Mouse (Mus musculus) spleen, adult 2 months (tissue): ENCODE results near the gene Prx. TPM values are rescaled to one million over a fixed set of nuclear protein-coding genes. Genes with fewer than 3 reads are reported as not detected.
A peak's percentile ranks its signal among the peaks of the same experiment; 100 is the strongest.

Experiments used
- DNase-seq, 2 experiments: peaks; one replicate each; pipeline versions ENCODE4 v3.0.0 to v3.0.0-alpha.2; 2012 to 2021; ENCODE audit warnings: low spot score in 2 of 2, low read depth in 1 of 2
- H3K27ac ChIP-seq: fragments of 200-500 bp; 2 replicates; pipeline ENCODE4 v1.5.1; 2012; ENCODE audit warnings: low read length, inconsistent platforms; ENCODE audit not compliant: insufficient read depth
- H3K27me3 ChIP-seq: fragments of 200-500 bp; 2 replicates; pipeline ENCODE4 v1.6.1; 2012; ENCODE audit warnings: mild to moderate bottlenecking, moderate library complexity, low read length, inconsistent platforms; ENCODE audit not compliant: control insufficient read depth, insufficient read depth
- H3K36me3 ChIP-seq: fragments of 200-500 bp; 2 replicates; pipeline ENCODE4 v1.6.1; 2012; ENCODE audit warnings: mild to moderate bottlenecking, low read length, inconsistent platforms; ENCODE audit not compliant: control insufficient read depth, insufficient read depth
- H3K4me1 ChIP-seq: fragments of 200-500 bp; 2 replicates; pipeline ENCODE4 v1.6.1; 2011; ENCODE audit warnings: inconsistent platforms; ENCODE audit not compliant: control insufficient read depth, insufficient read depth, insufficient read length
- H3K4me3 ChIP-seq: fragments of 200-500 bp; 2 replicates; pipeline ENCODE4 v1.5.1; 2011; ENCODE audit warnings: mild to moderate bottlenecking, inconsistent platforms; ENCODE audit not compliant: insufficient read depth, insufficient read length; ENCODE audit errors: extremely low read depth
- CTCF ChIP-seq: fragments of 200-500 bp; IDR thresholded peaks from 2 replicates; pipeline ENCODE4 v1.5.1; 2011; ENCODE audit warnings: mild to moderate bottlenecking, inconsistent platforms; ENCODE audit not compliant: insufficient read depth, insufficient read length, insufficient replicate concordance; ENCODE audit errors: extremely low read depth
- POLR2A ChIP-seq: fragments of 200-500 bp; IDR thresholded peaks from 2 replicates; pipeline ENCODE4 v1.6.1; 2011; ENCODE audit warnings: low read depth, low read length, inconsistent platforms
- WGBS: fragments of 180-500 bp; shearing (Covaris S2); methylation state at CpG from one replicate; pipeline ENCODE4 v1.1.7; 2018; 5-methylcytosine and 5-hydroxymethylcytosine counted together
- polyA plus RNA-seq: library from polyadenylated mRNA; depleted of rRNA; stranded (reverse); fragments of >200 nt; gene quantifications from 2 replicates; pipeline ENCODE4 v1.2.3, GENCODE M21; 2012

Prx gene
- polyA plus RNA-seq, 1 experiment: 0.72 TPM

DNA sequence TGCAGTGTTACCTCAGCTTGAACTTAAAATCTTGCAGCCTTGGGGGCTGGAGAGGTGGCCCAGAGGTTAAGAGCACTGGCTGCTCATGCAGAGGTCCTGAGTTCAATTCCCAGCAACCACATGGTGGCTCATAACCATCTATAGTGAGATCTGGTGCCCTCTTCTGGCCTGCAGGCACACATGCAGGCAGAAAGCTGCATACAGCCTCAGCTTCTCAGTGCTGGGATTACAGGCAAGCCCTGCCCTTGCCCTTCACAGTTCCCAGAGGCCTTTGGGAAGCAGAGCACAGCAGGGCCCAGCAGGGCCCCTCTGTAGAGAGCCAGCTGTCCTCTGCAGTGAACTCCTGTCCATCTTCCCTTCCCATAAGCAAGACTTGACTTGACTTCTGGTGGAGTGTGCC, 21.0 kb downstream of the Prx start:
- no peaks in the 10 kb centered on the region for H3K4me1 ChIP-seq
- DNase-seq: no peak
- H3K27me3 ChIP-seq: no peaks in the 10 kb centered on the region
- no peaks in the 10 kb centered on the region for H3K36me3 ChIP-seq
- no peak for TF ChIP-seq POLR2A
- no peak for TF ChIP-seq CTCF
- no peak overlapping the region for H3K27ac ChIP-seq
- no peak overlapping the region for H3K4me3 ChIP-seq

DNA sequence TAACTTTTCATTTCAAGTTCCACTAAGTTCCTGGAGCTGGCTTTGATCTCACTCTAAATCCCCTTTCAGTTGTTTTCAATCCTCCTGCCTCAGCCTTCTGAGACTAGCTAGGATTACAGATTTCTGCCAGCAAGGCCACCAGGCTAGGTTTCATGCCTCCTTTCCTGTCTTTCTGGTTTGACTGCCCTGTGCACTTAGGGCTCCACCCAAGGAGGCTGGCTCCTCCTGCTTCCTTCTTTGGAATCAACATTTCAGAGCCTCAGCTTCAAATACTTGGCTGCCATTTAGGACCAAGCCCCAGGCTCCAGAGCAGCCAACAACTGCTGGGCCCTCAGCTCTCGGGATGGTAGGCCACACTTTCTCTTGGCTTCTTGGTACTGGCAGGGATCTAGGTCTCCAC, 21.5 kb downstream of the Prx start:
- no peak for DNase-seq
- TF ChIP-seq CTCF (no peak), POLR2A (no peak)
- Histone ChIP-seq H3K4me3 (no peak overlapping the region), H3K27ac (no peak overlapping the region), H3K36me3 (no peaks in the 10 kb centered on the region), H3K27me3 (no peaks in the 10 kb centered on the region), H3K4me1 (no peaks in the 10 kb centered on the region)
- WGBS: 73% methylated on average over 1 of the region's 1 CpGs

- H3K4me3 ChIP-seq: no peak within 1 kb of the TSS
- H3K27ac ChIP-seq: no peak within 1 kb of the TSS
- no peak for TF ChIP-seq POLR2A
- TF ChIP-seq CTCF: no peak
- 86% methylated on average over 5 of the region's 5 CpGs for WGBS
- H3K4me1 ChIP-seq: no peaks in the 10 kb centered on the region
- no peak for DNase-seq
- no peaks in the 10 kb centered on the region for H3K27me3 ChIP-seq
- no peaks in the 10 kb centered on the region for H3K36me3 ChIP-seq
Measured at GRCm38 (mm10) chr7:27522967-27523366, 23.8 kb downstream of the Prx start, which contains the start of gene Hipk4. Gene Hipk4 (plus strand): TSS chr7:27523267.

DNA sequence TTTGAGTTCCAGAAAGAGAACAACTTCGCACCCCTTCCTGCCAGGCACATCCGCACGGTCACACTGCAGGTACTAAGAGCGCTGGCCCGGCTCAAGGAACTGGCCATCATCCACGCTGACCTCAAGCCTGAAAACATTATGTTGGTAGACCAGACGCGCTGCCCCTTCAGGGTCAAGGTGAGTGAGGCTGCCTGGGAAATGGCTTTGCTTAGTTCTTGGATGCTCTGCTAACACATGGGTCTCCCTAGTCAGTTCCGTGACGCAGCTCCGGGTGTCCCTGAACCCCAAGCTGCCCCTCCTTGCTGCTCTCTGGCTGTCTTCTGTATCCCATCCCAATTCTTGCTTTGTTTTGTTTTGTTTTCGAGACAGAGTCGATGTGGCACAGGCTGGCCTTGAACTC, 24.7 kb downstream of the Prx start:
- no peak for TF ChIP-seq POLR2A
- no peak for TF ChIP-seq CTCF
- WGBS: 94% methylated on average over 13 of the region's 13 CpGs
- Histone ChIP-seq H3K27ac (no peak overlapping the region), H3K4me1 (no peaks in the 10 kb centered on the region), H3K4me3 (no peak overlapping the region), H3K36me3 (no peaks in the 10 kb centered on the region), H3K27me3 (no peaks in the 10 kb centered on the region)
- DNase-seq: no peak

DNA sequence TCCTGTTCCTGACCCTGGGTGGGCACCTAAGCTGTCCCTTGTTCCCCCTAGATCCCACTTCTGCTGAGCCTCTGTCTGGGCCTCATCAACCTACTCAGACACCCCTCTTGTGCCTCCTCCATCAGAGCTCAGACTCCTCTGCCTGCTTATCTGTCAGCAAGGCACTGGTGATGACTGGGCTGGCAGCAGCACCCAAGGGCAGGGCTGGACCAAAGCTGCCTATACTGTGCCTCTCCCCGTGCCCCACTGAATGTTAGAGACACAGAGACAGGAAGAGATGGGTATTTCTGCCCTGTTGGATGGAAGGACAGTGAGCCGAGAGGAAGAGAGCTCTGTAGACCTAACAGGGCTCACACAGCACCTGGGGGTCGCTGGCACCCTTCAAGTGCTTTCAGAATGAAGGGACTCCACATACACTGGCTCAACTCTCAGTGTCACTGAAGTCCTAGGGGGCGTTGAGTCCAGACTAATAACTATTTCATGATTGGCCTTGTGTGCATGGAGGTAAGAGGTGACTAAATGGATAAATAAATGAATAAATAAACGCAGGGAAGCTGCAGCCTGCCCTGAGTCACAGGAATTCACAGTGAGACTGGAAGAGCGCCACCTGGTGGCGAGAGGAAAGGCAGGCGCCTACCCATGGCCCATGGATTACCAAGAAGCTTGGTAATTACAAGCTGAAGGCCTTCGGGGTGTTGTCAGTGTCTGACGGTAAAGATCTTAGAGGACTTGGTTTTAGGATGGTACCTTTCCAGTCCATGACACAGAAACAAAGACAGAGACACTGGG, 27.1 kb downstream of the Prx start:
- Histone ChIP-seq H3K27ac (no peak overlapping the region), H3K4me3 (no peak overlapping the region)

GRCm38 (mm10) chr7:27529070-27529469, 29.9 kb downstream of the Prx start:
- TF ChIP-seq POLR2A: no peak
- no peak for TF ChIP-seq CTCF
- H3K27ac ChIP-seq: no peak overlapping the region
- peaks cover 14% of the 10 kb centered on the region for H3K36me3 ChIP-seq
- DNase-seq: no peak
- no peaks in the 10 kb centered on the region for H3K27me3 ChIP-seq
- no peaks in the 10 kb centered on the region for H3K4me1 ChIP-seq
- H3K4me3 ChIP-seq: no peak overlapping the region
- 93% methylated on average over 21 of the region's 21 CpGs for WGBS

More for the DNA sequence above, 27.1 kb downstream of the Prx start:
- WGBS: 21% methylated on average over 10 of the region's 10 CpGs
- Histone ChIP-seq H3K36me3 (no peaks in the 10 kb centered on the region; the same call in 1 of the 2 replicates), H3K4me1 (no peaks in the 10 kb centered on the region), H3K27me3 (no peaks in the 10 kb centered on the region)
- TF ChIP-seq CTCF (peak; percentile 98), POLR2A (no peak)
- peak; percentile 46 to 63 for DNase-seq

DNA sequence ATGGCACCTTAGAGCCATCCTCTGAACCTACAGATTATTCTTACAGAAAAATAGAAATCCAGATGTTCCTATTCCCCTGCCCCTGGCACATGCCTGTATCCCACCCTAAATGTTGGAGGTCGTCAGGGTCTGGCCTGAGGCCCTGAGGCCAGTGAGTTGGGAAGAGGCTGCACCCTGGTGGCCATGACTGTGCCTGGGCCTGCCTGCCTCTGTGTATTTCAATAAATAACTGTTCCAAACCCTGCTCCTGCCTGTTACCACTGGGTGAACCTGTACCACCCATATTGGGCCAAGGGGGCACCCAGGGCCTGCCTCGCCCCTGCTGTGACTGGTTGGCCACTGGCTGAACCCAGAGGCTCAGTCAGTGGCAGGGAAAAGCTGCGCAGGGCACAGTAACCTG, 31.8 kb downstream of the Prx start:
- WGBS: 94% methylated on average over 3 of the region's 3 CpGs

More for the DNA sequence above, 31.8 kb downstream of the Prx start:
- Histone ChIP-seq H3K4me3 (no peak overlapping the region), H3K27me3 (no peaks in the 10 kb centered on the region), H3K36me3 (peaks cover 21% of the 10 kb centered on the region), H3K27ac (no peak overlapping the region), H3K4me1 (no peaks in the 10 kb centered on the region)
- TF ChIP-seq POLR2A (no peak), CTCF (no peak)
- DNase-seq: no peak
